Mouse (Mus musculus) E14TG2a.4 (cell line): ENCODE data around the gene Slc39a5.

ENCODE experiments used
- H3K27me3 ChIP-seq: 2 replicates; pipeline ENCODE4 v1.6.1; 2014; ENCODE audit warnings: low read length, control low read depth; ENCODE audit not compliant: insufficient read depth
- H3K36me3 ChIP-seq: 2 replicates; pipeline ENCODE4 v1.6.1; 2014; ENCODE audit warnings: low read length, control low read depth; ENCODE audit not compliant: insufficient read depth
- H3K4me1 ChIP-seq: replicated peaks from 2 replicates; pipeline ENCODE4 v1.6.1; 2014; ENCODE audit warnings: low read depth, low read length, control low read depth
- H3K4me3 ChIP-seq: replicated peaks from 2 replicates; pipeline ENCODE4 v1.5.1; 2014; ENCODE audit warnings: mild to moderate bottlenecking, low read length
- H3K9me3 ChIP-seq: 2 replicates; pipeline ENCODE4 v1.6.1; 2014; ENCODE audit warnings: low read length, control low read depth
- CTCF ChIP-seq: conservative IDR thresholded peaks from 2 replicates; pipeline ENCODE4 v1.5.1; 2014; ENCODE audit warnings: low read length
- NANOG ChIP-seq: IDR thresholded peaks from 2 replicates; pipeline ENCODE4 v1.6.1; 2014; ENCODE audit warnings: borderline replicate concordance, low read length, mixed read lengths
- POU5F1 ChIP-seq: IDR thresholded peaks from 2 replicates; pipeline ENCODE4 v1.6.1; 2014; ENCODE audit warnings: low read length, borderline replicate concordance

Slc39a5 gene

DNA sequence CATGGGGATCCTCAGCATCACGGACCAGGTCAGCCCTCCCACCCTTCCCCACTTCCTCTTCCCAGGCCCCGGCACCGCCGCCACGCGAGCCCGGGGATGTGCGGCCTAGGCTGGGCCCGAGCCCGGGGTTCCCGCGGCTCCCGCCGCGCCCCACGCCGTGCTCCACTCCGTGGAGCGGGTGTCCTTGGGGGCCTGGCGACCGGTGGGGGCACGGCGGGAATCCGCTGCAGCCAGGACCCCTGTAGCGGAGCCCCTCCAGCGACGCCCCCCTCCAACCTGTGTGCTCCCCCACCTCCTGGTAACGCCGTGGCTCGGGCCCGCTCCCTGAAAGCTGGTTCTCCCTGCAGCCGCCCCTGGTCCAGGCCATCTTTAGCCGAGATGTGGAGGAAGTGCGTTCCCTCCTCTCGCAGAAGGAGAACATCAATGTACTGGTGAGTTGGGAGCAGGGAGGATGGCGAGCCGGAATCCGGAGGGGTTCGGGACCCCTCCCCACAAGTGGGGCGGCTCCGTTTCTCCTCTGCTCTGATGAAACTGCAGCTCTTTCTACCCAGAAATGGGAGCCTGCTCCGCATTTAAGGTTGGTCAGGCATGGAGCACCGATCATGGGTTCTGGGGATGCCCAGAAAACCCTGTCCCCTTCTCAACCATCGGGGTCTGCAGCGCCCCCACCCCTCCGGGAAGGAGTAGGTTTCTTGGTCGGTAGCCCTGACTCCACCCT, 23.6 kb downstream of the Slc39a5 start:
- peak overlapping the region; percentile 92 for H3K4me3 ChIP-seq
- TF ChIP-seq POU5F1 = no peak
- no peak for TF ChIP-seq NANOG
- no peak for TF ChIP-seq CTCF
- H3K4me1 ChIP-seq = peaks cover 50% of the 10 kb centered on the region
- no peaks in the 10 kb centered on the region for H3K9me3 ChIP-seq
- H3K27me3 ChIP-seq = no peaks in the 10 kb centered on the region
- H3K36me3 ChIP-seq = peaks cover 43% of the 10 kb centered on the region

DNA sequence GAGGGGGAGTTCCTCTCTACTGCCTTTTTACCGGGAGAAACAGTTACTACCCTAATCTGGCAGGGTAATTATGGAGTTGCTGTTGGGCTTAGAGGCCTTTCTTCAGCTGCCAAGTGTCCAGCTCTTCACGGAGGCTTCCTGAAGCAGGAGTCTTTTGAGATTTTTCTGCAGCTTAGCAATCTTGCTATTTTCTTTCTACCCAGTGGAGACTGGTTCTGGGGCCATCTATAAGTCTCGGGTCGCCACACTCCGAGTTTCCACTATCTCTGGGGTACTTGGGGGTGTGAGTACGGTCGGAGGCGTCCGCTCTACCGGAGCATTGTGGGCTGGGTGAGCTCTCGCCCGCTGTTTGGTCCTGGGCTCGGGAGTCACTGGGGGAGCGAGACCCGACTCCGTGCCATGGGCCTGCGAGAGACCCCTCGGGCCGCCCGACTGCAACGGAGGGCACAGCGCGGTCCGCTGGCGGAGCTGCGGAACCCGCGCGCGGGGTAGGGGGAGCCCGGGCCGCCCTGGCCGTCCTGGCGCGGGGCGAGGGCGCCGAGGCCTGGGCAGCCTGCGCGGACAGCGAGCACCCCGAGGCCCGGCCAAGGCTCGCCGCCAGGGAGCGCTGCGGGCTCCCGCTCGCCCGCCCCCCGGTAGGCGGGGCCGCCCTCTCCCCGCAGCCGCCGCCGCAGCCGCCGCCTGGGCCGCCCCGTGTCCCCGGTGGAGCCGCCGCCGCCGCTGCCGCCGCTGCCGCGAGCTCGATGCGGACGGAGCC, 24.4 kb downstream of the Slc39a5 start, which contains the start of gene Ankrd52:
Gene Ankrd52 (plus strand): TSS at position 661 of the 757 bp plus-strand sequence.
- peaks cover 55% of the 10 kb centered on the region for H3K4me1 ChIP-seq
- H3K4me3 ChIP-seq = peak within 1 kb of the TSS; percentile 92
- peaks cover 35% of the 10 kb centered on the region for H3K36me3 ChIP-seq
- H3K27me3 ChIP-seq = no peaks in the 10 kb centered on the region
- no peaks in the 10 kb centered on the region for H3K9me3 ChIP-seq
- TF ChIP-seq CTCF (no peak), NANOG (no peak), POU5F1 (no peak)

GRCm38 (mm10) chr10:128376099-128376454, 25.0 kb downstream of the Slc39a5 start:
- TF ChIP-seq NANOG (no peak), CTCF (no peak), POU5F1 (no peak)
- H3K4me1 ChIP-seq = peaks cover 61% of the 10 kb centered on the region
- peak overlapping the region; percentile 92 for H3K4me3 ChIP-seq
- no peaks in the 10 kb centered on the region for H3K9me3 ChIP-seq
- H3K36me3 ChIP-seq = peaks cover 30% of the 10 kb centered on the region
- H3K27me3 ChIP-seq = no peaks in the 10 kb centered on the region

DNA sequence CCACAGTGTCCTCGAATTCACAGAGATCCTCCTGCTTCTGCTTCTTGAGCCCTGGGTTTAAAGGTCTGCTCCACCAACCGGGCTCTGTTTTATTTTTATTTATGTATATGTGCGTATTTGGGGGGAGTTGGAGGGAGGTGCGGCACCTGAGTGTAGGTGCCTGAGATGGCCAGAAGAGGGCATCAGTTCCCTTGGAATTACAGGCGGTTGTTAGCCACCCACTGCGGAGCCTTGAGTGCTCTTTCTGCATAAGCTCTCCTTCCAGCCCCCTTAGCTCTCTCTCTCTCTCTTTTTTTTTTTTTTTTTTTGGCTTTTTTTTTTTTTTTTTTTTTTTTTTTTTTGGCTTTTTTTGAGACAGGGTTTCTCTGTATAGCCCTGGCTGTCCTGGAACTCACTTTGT, 26.6 kb downstream of the Slc39a5 start:
- no peaks in the 10 kb centered on the region for H3K27me3 ChIP-seq
- peaks cover 16% of the 10 kb centered on the region for H3K36me3 ChIP-seq
- H3K4me1 ChIP-seq = peaks cover 70% of the 10 kb centered on the region
- no peak for TF ChIP-seq POU5F1
- peak; percentile 61 for TF ChIP-seq CTCF
- H3K4me3 ChIP-seq = no peak overlapping the region
- no peaks in the 10 kb centered on the region for H3K9me3 ChIP-seq

DNA sequence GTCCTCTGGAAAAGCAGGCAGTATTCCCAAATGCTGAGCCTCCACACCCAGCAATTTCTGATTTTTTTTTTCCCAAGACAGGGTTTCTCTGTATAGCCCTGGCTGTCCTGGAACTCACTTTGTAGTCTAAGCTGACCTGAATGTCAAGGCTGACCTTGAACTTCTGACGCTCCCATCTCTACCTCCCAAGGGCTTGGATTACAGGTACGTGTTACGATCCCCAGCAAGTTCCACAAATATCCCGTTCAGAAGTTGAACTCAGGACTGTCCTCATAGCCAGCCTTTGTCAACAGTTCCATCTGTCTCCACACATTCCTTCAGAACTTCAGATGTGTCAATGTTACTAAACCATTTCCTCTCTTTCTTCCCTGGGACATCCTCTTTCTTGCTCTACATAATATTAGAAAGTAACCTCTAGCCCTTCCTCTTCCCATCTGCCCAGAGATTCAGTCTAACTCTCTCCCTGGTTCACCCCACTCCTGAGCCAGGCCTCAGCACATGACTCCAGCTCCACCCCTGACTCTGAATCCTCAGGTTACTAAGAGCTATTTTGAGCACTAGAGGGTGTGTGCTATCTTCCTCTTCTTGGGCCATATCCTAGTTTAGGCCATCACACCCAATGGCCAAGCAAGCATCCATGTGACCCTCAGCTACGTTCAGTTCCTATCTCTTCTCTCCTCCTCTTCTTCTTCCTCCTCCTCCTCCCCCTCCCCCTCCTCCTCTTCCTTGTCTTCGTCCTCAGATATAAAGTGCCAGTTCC, 27.9 kb downstream of the Slc39a5 start:
- no peaks in the 10 kb centered on the region for H3K27me3 ChIP-seq
- H3K4me3 ChIP-seq = no peak overlapping the region
- H3K9me3 ChIP-seq = no peaks in the 10 kb centered on the region
- peaks cover 69% of the 10 kb centered on the region for H3K4me1 ChIP-seq
- H3K36me3 ChIP-seq = peaks cover 3% of the 10 kb centered on the region
- TF ChIP-seq POU5F1 (no peak), CTCF (no peak), NANOG (no peak)

DNA sequence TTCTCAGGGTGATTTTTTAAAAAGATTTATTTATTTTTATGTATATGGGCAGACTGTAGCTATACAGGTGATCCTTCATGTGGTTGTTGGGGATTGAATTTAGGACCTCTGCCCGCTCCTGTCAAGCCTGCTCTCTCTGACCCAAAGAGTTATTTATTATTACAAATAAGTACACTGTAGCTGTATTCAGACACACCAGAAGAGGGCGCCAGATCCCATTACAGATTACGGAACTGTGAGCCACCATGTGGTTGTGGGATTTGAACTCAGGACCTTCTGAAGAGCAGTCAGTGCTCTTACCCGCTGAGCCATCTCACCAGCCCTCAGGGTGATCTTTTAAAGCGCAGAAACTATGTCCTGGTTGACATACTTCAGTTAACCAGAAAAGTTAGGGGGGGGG, 28.9 kb downstream of the Slc39a5 start:
- no peaks in the 10 kb centered on the region for H3K36me3 ChIP-seq
- H3K27me3 ChIP-seq = no peaks in the 10 kb centered on the region
- no peak overlapping the region for H3K4me3 ChIP-seq
- TF ChIP-seq CTCF = peak; percentile 47
- no peak for TF ChIP-seq POU5F1
- TF ChIP-seq NANOG = no peak
- H3K4me1 ChIP-seq = peaks cover 71% of the 10 kb centered on the region
- no peaks in the 10 kb centered on the region for H3K9me3 ChIP-seq

GRCm38 (mm10) chr10:128370601-128371000, 30.4 kb downstream of the Slc39a5 start:
- no peaks in the 10 kb centered on the region for H3K27me3 ChIP-seq
- 0 out of 2 replicates have a peak overlapping the region, but pooled peaks have one; percentile 14 for H3K4me3 ChIP-seq
- H3K4me1 ChIP-seq = peaks cover 64% of the 10 kb centered on the region
- no peaks in the 10 kb centered on the region for H3K9me3 ChIP-seq
- no peak for TF ChIP-seq NANOG
- no peak for TF ChIP-seq POU5F1
- TF ChIP-seq CTCF = no peak
- H3K36me3 ChIP-seq = peaks cover 10% of the 10 kb centered on the region

DNA sequence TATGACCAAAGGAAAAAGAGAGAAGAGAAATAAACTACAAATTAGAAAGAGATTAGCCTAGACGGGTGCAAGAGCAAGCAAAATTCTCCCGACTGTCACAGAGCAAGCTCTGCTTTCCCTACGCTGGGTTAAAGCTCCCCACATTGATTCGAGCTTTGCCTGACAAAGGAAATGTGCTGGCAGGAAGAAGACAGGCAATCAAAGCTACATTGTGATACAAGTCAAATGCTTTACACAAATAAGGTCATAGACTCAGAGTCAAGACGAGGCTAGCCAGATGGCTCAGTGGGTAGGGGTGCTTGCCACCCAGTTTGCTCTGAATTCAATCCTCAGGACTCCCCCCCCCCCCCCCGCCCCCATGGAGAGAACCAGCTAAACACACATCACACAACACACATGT, 31.0 kb downstream of the Slc39a5 start:
- Histone ChIP-seq H3K27me3 (no peaks in the 10 kb centered on the region), H3K9me3 (no peaks in the 10 kb centered on the region), H3K4me3 (peak overlapping the region; percentile 89), H3K36me3 (peaks cover 16% of the 10 kb centered on the region), H3K4me1 (peaks cover 68% of the 10 kb centered on the region)
- TF ChIP-seq NANOG (peak; percentile 97), CTCF (no peak)

DNA sequence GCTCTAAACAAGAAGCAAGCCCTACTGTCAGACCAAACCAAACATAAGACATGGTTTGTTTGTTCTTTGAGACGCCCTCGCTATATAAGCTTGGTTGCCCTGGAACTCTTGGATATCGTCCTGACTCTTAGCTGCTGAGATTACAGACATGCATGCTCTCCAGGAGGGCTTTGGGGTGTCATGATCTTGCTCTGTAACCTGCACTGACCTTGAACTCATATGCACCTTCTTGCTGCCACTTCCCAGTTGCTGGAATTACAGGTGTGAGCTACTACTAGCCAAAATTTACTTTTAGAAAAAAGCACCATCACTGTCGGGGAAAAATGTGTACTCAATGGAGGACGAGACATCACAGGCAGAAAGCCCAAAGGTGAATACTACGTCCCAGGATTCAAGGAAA, 31.4 kb downstream of the Slc39a5 start:
- peak overlapping the region; percentile 89 for H3K4me3 ChIP-seq
- H3K9me3 ChIP-seq = no peaks in the 10 kb centered on the region
- H3K27me3 ChIP-seq = no peaks in the 10 kb centered on the region
- TF ChIP-seq NANOG (no peak), CTCF (no peak), POU5F1 (no peak)
- H3K4me1 ChIP-seq = peaks cover 69% of the 10 kb centered on the region
- peaks cover 20% of the 10 kb centered on the region for H3K36me3 ChIP-seq
